Mouse (Mus musculus) frontal cortex, adult 2 months (tissue): ENCODE measurements around the gene Gm20458. TPM values are rescaled to one million over a fixed set of nuclear protein-coding genes. Genes with fewer than 3 reads are reported as not detected.

Source experiments
- DNase-seq, 2 experiments: peaks; one replicate each; pipeline ENCODE4 v3.0.0; 2022; ENCODE audit warnings: low spot score in 1 of 2; ENCODE audit errors: extremely low spot score in 1 of 2
- polyA plus RNA-seq: library from polyadenylated mRNA; depleted of rRNA; stranded (reverse); fragments of >200 nt; gene quantifications from 2 replicates; pipeline ENCODE4 v1.2.3, GENCODE M21; 2012

Gm20458 gene
- polyA plus RNA-seq, 1 experiment, result 10.0 TPM

- DNase-seq, result no peak
Measured at GRCm38 (mm10) chr2:164433278-164433895, 27.4 kb upstream of the Gm20458 start.

GRCm38 (mm10) chr2:164434681-164435080 lies 26.1 kb upstream of the Gm20458 start:
- DNase-seq, result no peak

DNA sequence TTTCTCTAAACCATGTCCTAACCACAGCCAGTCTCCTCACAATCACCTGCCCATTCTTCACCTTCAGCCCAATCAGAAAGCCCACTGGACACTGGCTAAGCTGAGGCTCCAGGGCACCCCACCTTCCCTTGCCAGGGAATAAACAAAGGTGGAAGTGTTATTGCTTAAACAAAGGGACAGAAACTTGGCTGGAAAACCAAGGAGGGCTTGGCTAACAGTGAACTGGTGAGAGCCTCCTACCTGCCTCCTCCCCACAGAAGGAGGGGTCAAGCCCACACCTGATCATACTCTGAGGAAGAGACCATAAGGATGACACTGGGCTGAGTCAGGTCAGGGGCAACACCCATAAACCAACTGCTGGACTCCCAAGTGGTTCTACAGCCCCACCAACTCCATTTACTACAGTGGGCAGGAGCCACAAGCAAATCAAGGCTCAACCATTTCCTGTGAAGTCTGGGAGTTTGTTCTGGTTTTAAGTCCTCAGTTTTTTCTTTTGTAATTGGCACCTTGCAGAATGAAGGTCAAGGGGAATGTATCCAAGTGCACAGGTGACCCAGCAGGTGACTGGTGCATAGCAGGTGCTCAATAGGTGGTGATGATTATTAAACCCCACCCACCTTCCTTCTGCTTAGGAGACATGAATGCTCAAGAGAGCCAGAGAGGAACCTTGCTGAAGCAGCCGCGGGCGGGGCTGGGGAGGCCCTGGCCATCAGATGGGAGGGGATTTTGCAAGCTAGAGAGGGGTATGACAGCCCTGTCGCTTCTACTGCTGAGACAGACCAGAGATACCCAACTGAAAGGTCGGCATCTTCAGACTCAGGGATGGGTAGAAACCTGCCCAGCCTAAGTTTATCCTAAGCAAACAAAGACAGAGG lies 25.3 kb upstream of the Gm20458 start:
- no peak for DNase-seq

DNA sequence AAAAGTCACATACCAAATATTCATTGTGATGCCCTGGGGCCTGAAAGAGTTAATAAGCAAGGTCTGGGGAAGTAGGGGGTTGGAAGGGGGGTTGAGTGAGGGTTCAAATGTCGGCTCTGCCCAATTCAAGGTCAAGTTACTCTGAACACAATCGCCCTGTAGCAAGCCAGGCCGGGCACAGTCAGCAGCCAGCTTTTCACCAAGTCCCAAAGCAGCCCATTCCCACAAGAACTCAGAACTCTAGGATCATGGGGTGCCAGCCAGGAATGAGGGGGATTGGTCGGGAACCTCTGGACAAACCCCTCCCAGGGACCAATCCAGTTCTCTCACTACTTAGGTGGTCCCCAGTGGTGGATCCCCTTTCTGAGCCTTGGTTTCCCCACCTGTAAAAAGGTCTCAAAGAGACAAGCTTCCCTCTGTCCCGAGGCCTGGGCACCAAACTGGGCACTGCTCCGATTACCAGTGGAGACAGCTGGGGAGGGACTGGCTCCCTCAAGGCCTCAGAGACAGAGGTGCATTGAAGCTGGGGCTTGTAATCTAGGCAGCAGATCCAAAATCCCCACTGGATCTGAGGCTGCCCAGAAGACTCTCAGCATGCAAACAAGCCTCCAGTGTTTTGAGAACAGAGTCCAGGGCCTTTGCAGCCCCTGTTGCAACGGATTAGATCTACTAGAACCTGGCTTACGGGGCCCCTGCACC lies 24.4 kb upstream of the Gm20458 start:
- DNase-seq, result peak in 1 of 2 experiments; percentile 37

DNA sequence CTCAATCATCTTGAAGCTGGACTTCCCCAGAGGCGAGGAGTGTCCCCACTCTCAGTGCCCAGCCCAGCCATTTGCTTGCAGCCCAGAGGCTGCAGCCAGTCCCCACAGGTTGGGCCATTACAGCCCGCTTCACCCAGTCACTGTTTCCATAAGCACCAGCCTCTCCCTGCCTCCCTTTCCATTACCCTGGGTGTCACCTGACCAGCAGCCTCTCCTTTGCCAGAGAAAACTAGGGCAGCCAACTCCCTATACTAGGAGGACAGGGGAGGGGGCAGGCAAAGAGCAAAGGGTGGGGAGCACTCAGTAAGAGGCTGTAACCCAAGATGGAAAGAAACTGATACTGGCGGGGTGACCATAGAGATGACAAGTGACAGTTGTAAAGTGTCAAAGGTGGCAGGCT lies 23.8 kb upstream of the Gm20458 start:
- no peak for DNase-seq

- DNase-seq, result no peak
Measured at GRCm38 (mm10) chr2:164437710-164438109, 23.1 kb upstream of the Gm20458 start.

DNA sequence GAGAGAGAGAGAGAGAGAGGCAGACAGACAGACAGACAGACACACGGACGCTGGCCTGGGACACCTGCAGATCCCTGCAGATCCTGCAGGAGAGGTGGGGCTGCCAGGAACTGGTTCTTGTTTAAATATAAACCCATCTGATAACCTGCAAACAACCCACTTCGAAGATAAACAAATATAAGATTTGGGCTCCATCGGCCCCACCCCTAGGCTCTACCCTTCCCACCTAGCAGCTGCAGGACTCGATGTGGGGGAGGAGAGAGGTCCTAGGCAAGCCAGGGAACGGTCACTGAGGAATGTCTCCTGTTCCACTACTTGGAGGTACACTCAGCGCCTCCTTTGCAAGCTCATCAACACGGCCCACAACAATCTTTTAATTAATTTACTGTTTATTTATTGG lies 22.5 kb upstream of the Gm20458 start:
- DNase-seq, result no peak

DNA sequence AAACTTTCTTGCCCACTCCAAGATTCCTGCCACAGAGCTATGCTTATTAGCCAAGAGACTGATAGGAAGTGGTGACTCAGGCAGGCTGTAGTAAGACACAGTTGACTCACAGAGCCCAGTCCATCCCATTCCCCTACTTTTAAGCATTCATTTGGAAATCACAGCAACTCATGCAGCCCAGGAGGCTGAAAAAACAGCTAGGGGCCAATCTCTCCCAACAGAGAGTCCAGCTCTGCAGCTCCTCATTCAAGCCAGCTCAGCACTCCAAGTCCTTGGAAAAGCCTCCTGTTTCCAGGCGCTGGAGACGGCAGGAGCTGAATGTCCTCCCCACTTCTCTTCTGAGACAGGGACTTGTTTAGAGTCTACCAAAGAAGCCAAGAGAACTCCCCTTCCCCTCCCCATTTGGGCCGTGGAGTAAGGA lies 21.8 kb upstream of the Gm20458 start:
- peak in 1 of 2 experiments; percentile 28 for DNase-seq

DNA sequence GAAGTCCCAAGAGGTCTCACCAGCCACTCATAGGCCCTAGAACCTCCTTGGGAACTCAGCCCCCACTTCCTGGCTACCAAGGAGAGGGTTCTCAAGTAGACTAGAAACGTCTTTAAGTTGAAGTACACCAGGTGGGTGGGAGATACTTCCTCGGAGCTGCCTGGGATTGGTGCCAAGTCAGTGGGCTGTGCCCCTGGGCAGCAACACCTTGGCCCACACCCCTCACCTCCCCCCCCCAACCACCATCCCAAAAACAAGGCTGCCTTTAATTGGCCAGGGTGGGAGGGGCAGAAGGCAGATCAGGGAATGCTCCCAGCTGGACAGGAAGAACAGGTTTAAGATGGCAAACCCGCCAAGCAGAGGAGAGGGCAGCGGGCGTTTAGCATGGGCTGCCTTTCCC lies 20.5 kb upstream of the Gm20458 start:
- no peak for DNase-seq

- no peak for DNase-seq
Measured at GRCm38 (mm10) chr2:164441155-164441554, 19.6 kb upstream of the Gm20458 start.

GRCm38 (mm10) chr2:164441731-164442130 lies 19.0 kb upstream of the Gm20458 start:
- DNase-seq, result no peak

DNA sequence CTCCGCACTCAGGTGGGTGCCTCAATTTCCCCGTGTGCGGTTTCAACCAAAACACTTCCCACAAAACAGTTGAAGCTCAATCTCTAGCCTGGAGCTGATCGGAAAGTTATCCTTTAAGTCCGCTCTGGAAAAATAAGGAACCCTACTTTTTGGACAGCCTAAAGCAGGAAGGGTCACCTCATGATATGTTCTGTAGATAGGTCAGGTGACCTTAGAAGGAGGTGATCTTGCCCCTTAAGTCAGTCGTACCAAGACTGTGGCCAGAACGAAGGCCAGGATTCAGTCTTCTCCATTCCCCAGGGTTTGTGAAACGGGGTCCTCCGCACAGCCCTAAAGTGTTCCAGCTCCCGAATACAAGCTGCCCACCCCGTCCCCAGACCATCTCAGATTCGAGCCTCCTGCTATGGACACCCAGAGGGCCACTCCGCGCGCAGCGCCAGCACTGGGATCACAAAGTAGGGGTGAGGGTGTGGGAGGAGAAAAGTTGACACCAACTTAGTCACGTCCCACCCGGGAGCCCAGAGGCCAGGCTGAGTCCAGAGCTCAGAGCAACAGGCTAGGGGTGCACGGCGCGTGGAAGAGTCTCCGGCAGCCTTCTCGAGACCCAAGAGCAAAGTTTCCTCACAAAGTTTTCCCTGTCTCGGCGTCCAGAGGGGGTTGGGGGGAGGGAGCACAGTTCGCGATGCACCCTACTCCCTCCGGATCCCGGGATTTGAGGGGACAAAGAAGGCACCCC lies 18.3 kb upstream of the Gm20458 start:
- DNase-seq, result no peak

- peak in 1 of 2 experiments; percentile 71 for DNase-seq
Measured at GRCm38 (mm10) chr2:164443051-164443437, 17.7 kb upstream of the Gm20458 start.

DNA sequence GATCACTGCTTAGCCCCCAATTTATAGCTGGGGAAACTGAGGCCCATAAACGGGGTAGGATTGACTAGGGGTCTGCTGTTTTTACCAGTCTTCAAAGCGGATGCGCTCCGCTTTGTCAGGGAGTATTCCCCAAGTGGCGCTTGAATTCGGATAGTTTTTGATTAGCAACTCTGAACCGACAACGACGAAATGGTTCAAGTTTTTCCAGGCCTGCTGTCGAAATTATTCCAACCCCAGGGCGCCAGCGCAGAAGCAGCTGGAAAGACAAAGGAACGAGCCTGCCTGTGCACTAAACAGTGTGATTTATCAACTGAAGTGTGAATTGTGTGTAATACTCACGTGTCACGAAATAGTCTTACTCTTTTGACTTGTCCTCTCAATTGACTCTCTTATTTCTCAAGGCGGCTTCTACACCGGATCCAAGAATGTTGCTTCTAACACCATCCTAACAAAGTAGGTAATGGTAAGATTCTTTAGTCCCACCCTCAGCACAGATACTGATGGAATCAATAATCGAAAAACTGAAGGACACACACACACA lies 17.2 kb upstream of the Gm20458 start, which contains the start of gene Sdc4:
Sdc4 (minus strand) TSS at position 428 of the 541 bp plus-strand sequence.
- DNase-seq, result no peak

- no peak for DNase-seq
Measured at GRCm38 (mm10) chr2:164444701-164445100, 16.1 kb upstream of the Gm20458 start.

- no peak for DNase-seq
Measured at GRCm38 (mm10) chr2:164445399-164446085, 15.2 kb upstream of the Gm20458 start.

GRCm38 (mm10) chr2:164446086-164446469 lies 14.7 kb upstream of the Gm20458 start:
- DNase-seq, result no peak

GRCm38 (mm10) chr2:164448140-164448539 lies 12.6 kb upstream of the Gm20458 start:
- no peak for DNase-seq

- no peak for DNase-seq
Measured at GRCm38 (mm10) chr2:164448921-164449320, 11.8 kb upstream of the Gm20458 start.
